Mouse (Mus musculus) thymus, postnatal 10 days (tissue): ENCODE measurements around the gene Zfp2.
A peak's percentile ranks its signal among the peaks of the same experiment; 100 is the strongest.

ENCODE experiments used
- DNase-seq, 2 experiments: peaks; one replicate each; pipeline ENCODE4 v3.0.0; 2021; ENCODE audit warnings: low spot score in 2 of 2

Gene Zfp2

DNA sequence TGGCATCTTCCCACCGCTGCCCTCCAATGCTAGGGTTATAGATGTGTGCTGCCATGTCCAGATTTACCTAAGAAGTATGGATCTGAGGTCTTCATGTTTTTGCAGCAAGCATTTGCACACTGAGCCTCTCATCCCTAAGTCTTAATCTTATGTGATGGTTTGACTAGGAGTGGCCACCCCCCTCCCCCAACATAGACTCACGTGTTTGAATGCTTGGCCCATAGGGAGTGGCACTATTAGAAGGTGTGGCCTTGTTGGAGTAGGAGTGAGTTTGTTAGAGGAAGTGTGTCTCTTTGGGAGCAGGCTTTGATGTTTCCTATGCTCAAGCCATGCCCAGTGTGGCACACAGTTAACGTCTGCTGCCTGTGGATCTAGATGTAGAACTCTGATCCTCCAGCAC, 37.3 kb downstream of the Zfp2 start:
- no peak for DNase-seq

DNA sequence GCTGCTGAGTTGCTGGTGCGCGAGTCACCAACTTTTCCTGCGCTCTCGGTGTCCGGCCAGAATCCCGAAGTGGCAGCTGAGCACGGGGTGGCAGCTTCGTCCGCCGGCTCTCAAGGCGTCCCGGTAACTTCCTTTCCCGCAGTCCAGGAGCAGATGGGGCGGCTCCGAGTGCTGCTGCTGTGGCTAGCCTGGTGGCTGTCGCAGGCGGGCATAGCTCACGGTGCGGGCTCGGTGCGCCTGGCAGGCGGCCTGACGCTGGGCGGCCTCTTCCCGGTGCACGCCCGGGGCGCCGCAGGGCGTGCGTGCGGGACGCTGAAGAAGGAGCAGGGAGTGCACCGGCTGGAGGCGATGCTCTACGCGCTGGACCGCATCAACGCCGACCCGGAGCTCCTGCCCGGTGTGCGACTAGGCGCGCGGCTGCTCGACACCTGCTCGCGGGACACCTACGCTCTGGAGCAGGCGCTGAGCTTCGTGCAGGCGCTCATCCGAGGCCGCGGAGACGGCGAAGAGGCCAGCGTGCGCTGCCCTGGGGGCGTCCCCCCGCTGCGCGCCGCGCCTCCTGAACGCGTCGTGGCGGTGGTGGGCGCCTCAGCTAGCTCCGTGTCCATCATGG, 64.9 kb downstream of the Zfp2 start:
- peak in 1 of 2 experiments; percentile 31 for DNase-seq

DNA sequence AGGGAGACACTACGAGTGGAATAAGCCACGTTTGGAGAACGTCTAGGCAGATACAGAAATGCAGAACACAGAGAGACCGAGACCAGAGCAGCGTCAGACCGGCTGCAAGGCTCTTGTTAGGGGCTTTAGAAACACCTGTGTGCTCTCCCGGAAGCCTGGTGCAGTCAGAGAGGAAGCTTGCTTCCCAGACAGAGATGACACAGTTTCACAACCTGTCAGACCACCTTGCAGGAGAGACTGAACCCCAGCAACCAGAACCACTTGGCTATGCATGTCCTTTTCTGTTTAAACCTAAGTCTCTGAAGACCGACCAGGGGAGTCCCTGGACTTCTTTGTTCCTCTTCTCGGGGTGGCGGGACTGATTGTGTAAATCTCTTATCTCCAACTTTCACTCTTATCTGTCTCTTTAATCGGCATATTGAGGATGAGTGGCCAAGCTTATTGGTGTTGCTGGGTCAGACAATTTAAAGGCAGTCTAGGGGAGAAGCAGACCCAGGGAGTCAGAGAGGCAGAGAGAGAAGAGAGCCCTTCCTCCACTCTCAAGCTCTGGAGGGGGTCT, 65.7 kb downstream of the Zfp2 start, which contains the start of gene Grm6:
TSS of gene Grm6 (plus strand) at position 509 of the 559 bp plus-strand sequence.
- DNase-seq, result peak; percentile 52 to 54

DNA sequence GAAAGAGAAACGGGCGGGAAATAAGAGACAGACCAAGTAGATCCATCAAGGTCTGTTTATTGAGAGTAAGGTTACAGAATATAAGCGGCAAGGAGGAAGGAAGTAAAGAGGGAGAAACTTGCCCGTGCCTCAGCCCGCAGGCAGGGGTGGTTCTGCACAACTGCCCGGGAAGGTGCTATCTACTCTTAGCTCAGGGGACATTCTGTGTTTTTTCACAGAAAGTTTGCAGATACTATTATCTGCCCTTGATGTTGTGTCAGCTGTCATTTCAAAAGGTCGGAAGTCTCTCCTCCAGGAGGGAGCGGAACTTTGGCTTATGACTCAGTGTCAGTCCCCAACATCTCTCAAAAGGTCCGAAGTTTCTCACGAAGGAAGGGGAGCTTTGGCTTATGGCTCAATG, 66.7 kb downstream of the Zfp2 start:
- no peak for DNase-seq
